Mouse (Mus musculus) midbrain, embryonic 10.5 days (tissue): ENCODE data around the gene Bid. TPM values are rescaled to one million over a fixed set of nuclear protein-coding genes. Genes with fewer than 3 reads are reported as not detected.

Experiments used
- DNase-seq: peaks from one replicate; pipeline ENCODE4 v3.0.0-alpha.2; 2017; ENCODE audit warnings: low spot score
- H3K27ac ChIP-seq: fragments of 300-500 bp; sonication (generic); replicated peaks from 2 replicates; pipeline ENCODE4 v1.5.1; 2016; ENCODE audit warnings: mild to moderate bottlenecking
- H3K27me3 ChIP-seq: fragments of 300-500 bp; sonication (generic); 2 replicates; pipeline ENCODE4 v1.6.1; 2016; ENCODE audit warnings: low read depth, mild to moderate bottlenecking; ENCODE audit not compliant: poor library complexity, severe bottlenecking
- H3K36me3 ChIP-seq: fragments of 300-500 bp; sonication (generic); 2 replicates; pipeline ENCODE4 v1.6.1; 2016; ENCODE audit warnings: mild to moderate bottlenecking, moderate library complexity
- H3K4me1 ChIP-seq: fragments of 300-500 bp; sonication (generic); 2 replicates; pipeline ENCODE4 v1.6.1; 2016
- H3K4me3 ChIP-seq: fragments of 300-500 bp; sonication (generic); 2 replicates; pipeline ENCODE4 v1.5.1; 2016; ENCODE audit warnings: mild to moderate bottlenecking, moderate library complexity
- H3K9me3 ChIP-seq: fragments of 300-500 bp; sonication (generic); replicated peaks from 2 replicates; pipeline ENCODE4 v1.6.1; 2016; ENCODE audit warnings: mild to moderate bottlenecking
- WGBS: fragments of 180-500 bp; shearing (Covaris S2); methylation state at CpG from one replicate; pipeline ENCODE4 v1.1.7; 2016; 5-methylcytosine and 5-hydroxymethylcytosine counted together
- polyA plus RNA-seq: library from polyadenylated mRNA; unstranded; fragments of >200 nt; fragmentation: Nextera tagmentation; extraction: Ambion mirVana; gene quantifications from 2 replicates; pipeline ENCODE4 v1.2.1, GENCODE M21; 2016

The Bid gene
- polyA plus RNA-seq, 1 experiment from 2014 or later = 16.6 TPM

DNA sequence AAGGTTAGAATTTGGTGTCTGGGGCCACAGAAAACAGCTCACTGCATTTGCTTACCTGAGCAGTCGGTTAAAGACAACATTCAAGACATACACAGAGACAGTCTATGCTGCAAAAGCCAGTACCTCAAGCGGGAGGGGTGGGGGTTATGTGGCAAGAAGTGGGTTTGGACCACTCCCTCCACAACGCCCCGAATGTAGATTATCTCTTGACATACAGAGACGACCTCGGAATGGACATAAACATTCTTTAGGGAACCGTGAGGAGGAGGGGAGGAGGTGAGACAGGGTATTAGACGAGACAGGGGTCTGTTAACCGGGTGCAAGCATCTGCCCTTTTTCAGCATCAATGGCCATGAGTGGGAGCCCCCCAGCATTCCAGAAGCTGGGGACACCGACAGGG, 26.9 kb upstream of the Bid start:
- Histone ChIP-seq H3K36me3 (peaks cover 6% of the 10 kb centered on the region), H3K27ac (no peak overlapping the region), H3K4me1 (peaks cover under 1% of the 10 kb centered on the region; the same call in 1 of the 2 replicates), H3K9me3 (no peaks in the 10 kb centered on the region), H3K27me3 (no peaks in the 10 kb centered on the region), H3K4me3 (no peak overlapping the region)
- DNase-seq = no peak
- 85% methylated on average over 10 of the region's 10 CpGs for WGBS

DNA sequence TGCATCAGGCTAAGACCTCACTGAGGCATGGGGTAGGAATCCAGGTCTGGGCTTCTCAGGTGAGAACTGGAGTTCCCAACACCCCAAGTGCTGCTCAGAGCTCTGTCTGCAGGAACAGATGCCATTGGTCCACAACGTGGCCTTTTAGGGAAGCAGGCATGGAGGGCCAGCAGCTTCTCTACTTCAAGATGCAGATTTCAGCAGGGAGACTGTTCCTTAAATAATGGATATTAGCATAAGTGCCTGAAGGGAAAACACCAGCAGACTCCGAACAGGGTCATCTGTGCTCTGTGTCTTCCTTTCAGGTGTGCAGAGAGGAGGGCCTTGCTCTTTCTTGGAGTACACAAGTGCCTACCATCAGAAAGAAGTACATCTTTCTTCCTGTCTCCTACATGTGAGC, 26.4 kb upstream of the Bid start:
- Histone ChIP-seq H3K27me3 (no peaks in the 10 kb centered on the region), H3K9me3 (no peaks in the 10 kb centered on the region), H3K4me3 (no peak overlapping the region), H3K36me3 (peaks cover 5% of the 10 kb centered on the region), H3K27ac (no peak overlapping the region), H3K4me1 (peaks cover 5% of the 10 kb centered on the region)
- WGBS = 69% methylated on average over 2 of the region's 2 CpGs
- no peak for DNase-seq

DNA sequence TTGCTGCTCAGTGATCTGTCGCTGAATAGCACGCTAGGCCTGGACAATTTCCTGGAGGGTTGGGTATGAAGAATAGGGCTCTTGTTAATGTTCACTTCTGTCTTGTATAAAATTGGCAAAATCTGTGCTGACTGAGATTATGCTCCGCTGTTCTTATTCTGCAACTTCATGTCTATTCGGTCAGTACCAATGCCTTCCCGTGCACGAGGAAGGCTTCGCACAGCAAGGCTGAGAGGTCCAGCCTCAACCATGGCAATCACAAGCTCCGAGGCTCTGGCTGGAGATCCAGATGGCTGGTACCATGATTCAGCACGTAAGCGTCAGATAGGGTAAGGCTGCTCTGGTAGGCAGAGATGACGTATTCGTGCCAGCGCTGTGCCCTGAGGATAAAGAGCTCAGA, 24.9 kb upstream of the Bid start:
- Histone ChIP-seq H3K27me3 (no peaks in the 10 kb centered on the region), H3K4me1 (peaks cover 9% of the 10 kb centered on the region), H3K9me3 (no peaks in the 10 kb centered on the region), H3K36me3 (no peaks in the 10 kb centered on the region; the same call in 1 of the 2 replicates), H3K27ac (no peak overlapping the region), H3K4me3 (no peak overlapping the region)
- no peak for DNase-seq
- 95% methylated on average over 13 of the region's 13 CpGs for WGBS

DNA sequence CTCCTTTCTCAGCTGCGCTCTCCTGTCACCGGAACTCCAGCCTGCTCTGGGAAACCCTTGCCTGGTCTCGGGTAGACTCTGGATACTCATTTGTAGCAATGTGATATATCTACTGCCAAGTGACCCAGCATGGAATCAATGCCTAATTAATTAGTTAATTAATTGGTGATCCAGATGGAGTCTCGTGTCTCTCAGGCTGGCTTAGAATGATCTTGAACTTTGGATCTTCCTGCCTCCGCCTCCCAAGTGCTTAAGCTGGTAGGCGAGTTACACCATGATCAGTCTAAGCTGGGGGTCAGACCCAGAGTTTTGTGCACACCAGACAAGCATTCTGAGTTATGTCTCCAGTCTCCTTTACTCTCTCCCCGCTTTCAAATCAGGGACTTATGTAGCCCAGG, 24.4 kb upstream of the Bid start:
- Histone ChIP-seq H3K4me3 (no peak overlapping the region), H3K4me1 (peaks cover 9% of the 10 kb centered on the region), H3K36me3 (no peaks in the 10 kb centered on the region; the same call in 1 of the 2 replicates), H3K27me3 (no peaks in the 10 kb centered on the region), H3K27ac (no peak overlapping the region), H3K9me3 (no peaks in the 10 kb centered on the region)
- no peak for DNase-seq
- 88% methylated on average over 7 of the region's 7 CpGs for WGBS

DNA sequence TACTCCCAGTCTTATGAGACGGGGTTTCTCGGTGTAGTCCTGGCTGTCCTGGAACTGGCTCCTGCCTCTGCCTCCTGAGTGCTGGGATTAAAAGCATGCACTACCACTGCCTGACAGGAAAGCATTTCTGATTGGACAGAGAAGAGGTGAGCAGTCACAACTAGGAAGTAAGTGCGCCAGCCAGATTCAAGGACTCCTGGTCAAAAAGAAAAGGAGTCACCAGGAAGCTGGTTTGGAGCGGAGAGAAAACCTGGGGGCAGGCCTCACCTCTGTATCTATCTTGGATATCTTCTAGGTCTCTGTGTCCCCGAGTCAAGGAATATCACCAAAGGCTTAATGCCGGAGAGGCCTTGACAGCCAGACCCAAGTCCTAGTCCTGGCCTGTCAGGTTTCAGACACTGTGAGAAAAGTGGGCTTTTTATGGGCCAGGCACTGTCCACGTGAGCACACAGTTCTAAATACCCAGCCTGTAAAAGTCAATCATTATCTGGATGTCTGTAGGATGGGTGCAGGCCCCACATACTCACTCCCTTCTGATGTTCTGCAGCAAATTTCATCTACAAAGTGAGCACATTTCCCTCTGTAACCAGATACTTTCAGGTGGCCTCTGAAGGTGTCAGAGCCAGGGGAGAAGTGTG, 23.9 kb upstream of the Bid start:
- WGBS = 91% methylated on average over 7 of the region's 7 CpGs
- no peaks in the 10 kb centered on the region for H3K9me3 ChIP-seq
- peaks cover 9% of the 10 kb centered on the region for H3K4me1 ChIP-seq
- no peak overlapping the region for H3K4me3 ChIP-seq
- DNase-seq = no peak
- H3K27me3 ChIP-seq = no peaks in the 10 kb centered on the region
- no peak overlapping the region for H3K27ac ChIP-seq
- no peaks in the 10 kb centered on the region; the same call in 1 of the 2 replicates for H3K36me3 ChIP-seq

DNA sequence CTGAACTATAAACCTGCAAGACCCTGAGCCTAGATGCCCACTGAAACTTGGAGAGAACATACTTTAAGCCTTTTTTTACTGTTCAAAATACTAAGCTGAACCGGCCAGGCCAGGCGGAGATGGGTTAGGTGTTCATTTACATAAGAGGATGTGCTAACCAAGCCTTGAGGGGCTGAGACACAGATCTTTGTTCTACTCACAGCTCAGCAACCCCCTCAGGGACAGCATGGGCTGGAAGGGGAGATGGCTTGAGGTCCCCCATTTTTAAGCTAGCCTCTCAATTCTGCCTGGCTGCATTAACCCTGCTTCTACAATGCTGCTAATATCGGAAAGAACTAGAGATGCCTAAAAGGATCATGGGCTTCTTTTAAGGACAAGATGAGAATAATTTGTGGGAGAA, 23.1 kb upstream of the Bid start:
- no peak overlapping the region for H3K4me3 ChIP-seq
- no peak overlapping the region for H3K27ac ChIP-seq
- peaks cover 2% of the 10 kb centered on the region; the same call in 1 of the 2 replicates for H3K36me3 ChIP-seq
- H3K4me1 ChIP-seq = peaks cover 9% of the 10 kb centered on the region
- H3K9me3 ChIP-seq = no peaks in the 10 kb centered on the region
- 80% methylated on average over 3 of the region's 3 CpGs for WGBS
- H3K27me3 ChIP-seq = no peaks in the 10 kb centered on the region
- no peak for DNase-seq

DNA sequence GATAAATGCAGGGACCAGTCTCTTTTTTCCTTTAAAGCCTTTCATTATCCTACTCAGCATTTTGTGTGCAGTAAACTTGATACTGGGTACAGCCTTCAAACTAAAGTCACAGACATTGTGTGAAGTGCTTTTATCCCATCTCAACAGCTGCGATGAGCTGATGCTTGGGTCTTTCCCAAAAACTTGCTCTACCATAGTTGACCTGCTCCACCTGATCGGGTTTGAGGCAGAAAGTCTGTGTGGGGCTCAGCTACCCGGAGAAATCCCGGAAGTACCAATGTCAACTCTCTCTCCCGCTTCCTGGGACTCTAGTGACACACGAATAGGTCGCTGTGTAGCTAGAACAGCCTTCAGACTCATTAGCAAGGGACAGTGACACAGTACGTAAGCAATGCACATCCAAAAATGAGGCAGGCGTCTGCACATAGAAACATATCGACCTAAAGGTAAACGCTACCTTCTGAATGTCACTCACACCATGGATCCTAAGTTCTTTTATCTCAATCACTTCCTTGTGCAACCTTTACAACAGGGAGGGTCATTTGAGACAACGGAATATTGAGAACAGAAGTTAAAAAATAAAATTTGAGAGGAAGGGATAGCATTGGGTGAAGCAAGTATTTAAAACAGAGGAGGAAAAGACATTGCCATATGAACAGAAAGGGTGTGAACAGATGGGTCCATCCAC, 22.3 kb upstream of the Bid start:
- Histone ChIP-seq H3K4me3 (no peak overlapping the region), H3K4me1 (peaks cover 9% of the 10 kb centered on the region), H3K36me3 (peaks cover 10% of the 10 kb centered on the region), H3K27ac (no peak overlapping the region), H3K27me3 (no peaks in the 10 kb centered on the region), H3K9me3 (no peaks in the 10 kb centered on the region)
- WGBS = 94% methylated on average over 12 of the region's 12 CpGs
- DNase-seq = no peak

DNA sequence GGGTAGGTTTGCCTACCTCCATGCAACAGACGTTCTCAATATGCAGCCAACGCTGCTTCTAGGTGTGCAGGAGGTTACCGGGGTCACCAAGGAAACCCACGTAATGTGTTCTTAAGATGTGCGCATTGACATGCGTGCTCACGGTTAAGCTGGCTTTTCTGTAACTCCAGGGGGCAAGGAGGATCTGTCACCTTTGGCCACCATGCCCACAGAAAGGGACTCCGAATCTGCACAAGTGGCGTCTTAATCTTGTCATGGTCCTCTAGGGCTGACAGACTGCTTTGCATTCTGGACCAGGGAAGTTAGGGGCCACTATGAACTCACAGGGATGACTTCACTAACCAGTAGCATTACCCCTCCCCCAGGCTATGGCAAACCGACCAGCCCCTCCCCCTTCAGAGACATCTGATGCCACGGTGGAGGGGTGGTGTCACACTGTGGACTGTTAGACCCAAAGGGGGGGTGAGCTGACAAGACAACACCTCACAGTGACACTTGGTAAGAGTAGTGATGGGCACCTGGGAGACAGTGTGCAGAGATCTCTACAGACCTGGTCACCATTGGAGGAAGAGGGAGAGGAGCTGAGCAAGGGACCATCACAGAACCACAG, 21.5 kb upstream of the Bid start:
- Histone ChIP-seq H3K36me3 (peaks cover 14% of the 10 kb centered on the region), H3K27me3 (no peaks in the 10 kb centered on the region), H3K9me3 (no peaks in the 10 kb centered on the region), H3K27ac (no peak overlapping the region), H3K4me3 (no peak overlapping the region), H3K4me1 (peaks cover 9% of the 10 kb centered on the region)
- DNase-seq = no peak
- WGBS = 77% methylated on average over 11 of the region's 11 CpGs

DNA sequence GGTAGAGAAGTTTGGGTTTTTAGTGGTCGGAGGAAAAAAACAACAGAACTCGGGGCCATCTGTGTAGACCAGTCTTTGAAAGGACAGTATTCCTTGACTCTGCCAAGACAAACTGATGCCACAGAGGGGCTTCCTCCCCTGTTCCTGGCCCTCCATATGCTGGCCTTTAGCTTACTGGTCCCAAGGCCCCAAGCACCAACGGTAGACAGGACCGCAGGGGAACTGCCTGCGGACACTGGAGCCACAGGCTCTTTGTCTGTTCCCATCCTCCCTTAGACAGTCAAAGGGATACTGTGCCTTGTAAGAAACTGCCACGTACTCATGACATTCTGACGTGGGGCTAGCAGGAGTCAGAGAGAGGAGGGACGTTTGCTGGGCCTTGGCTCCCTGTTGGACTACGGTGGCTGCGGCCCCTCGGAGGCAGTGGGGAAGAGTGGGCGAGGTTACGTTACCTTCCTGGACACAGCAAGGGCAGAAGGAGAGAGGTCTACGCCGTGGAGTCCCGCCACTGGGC, 20.5 kb upstream of the Bid start:
- H3K4me1 ChIP-seq = peaks cover 9% of the 10 kb centered on the region
- no peak for DNase-seq
- H3K27ac ChIP-seq = no peak overlapping the region
- peaks cover 23% of the 10 kb centered on the region for H3K36me3 ChIP-seq
- no peaks in the 10 kb centered on the region for H3K9me3 ChIP-seq
- no peak overlapping the region for H3K4me3 ChIP-seq
- WGBS = 86% methylated on average over 16 of the region's 16 CpGs
- H3K27me3 ChIP-seq = no peaks in the 10 kb centered on the region

DNA sequence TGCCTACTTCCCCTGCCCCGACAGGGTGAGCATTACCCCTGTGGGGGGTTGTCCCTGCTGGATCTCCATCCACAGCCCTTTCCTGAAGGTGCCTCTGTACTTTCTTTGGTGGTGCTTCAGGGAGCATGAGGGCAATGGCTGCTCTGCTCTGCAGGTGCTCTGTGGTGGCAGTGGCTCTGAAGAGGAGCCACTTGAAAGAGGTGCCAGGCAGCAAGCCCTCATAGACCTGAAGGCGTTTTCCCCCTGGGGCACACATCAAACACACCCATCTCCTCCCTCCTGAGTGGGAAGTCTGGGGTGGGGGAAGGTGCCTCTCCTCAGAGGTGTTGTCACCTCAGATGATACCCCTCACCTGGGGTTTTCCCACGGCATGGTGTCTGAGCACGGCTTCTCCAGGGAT, 17.5 kb upstream of the Bid start:
- WGBS = 86% methylated on average over 4 of the region's 4 CpGs
- peaks cover 28% of the 10 kb centered on the region for H3K36me3 ChIP-seq
- H3K27me3 ChIP-seq = no peaks in the 10 kb centered on the region
- peaks cover 9% of the 10 kb centered on the region for H3K4me1 ChIP-seq
- H3K4me3 ChIP-seq = no peak overlapping the region
- DNase-seq = no peak
- no peaks in the 10 kb centered on the region for H3K9me3 ChIP-seq
- no peak overlapping the region for H3K27ac ChIP-seq

DNA sequence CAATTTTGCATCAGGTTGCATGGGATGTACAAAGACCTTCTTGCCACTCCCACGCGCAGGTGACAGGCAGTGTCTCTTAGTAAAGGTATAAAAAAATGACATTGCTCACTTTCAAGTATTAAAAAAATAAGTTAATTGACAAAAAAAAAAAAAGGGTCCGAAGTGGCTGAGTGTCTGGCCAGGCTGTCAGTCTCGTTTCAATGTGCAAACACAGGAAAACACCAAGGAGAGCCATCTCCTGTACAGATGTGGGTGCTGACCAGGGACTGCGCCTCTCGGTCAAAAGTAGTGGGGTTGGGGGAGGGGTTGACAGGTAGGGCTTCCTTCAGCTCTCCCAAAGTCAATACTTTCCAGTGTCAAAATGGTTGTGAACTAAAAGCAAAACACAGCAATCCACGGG, 17.0 kb upstream of the Bid start:
- Histone ChIP-seq H3K4me1 (peaks cover 9% of the 10 kb centered on the region), H3K9me3 (no peaks in the 10 kb centered on the region), H3K27ac (no peak overlapping the region), H3K4me3 (no peak overlapping the region), H3K36me3 (peaks cover 28% of the 10 kb centered on the region), H3K27me3 (no peaks in the 10 kb centered on the region)
- no peak for DNase-seq
- 85% methylated on average over 7 of the region's 7 CpGs for WGBS

DNA sequence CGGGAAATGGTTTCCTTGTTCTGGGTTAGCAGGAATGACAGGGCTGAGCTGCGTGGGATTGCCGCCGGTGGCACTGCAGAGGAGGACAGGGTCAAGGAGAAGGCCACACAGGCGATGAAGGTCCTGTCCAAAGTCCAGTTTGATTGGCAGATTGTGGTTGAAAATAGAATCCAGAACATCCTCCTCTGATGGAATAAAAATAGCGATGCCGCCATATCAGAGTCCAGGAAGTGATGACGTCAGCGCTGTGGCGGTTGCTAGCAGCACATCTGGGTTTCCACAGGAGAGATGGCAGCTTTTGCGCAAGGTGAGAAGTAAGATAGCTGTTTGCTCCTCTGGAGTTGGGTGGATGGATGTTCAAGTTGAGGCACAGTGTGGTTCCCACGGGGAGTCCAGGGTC, 15.9 kb upstream of the Bid start:
- peaks cover 28% of the 10 kb centered on the region for H3K36me3 ChIP-seq
- H3K27me3 ChIP-seq = no peaks in the 10 kb centered on the region
- no peaks in the 10 kb centered on the region for H3K4me1 ChIP-seq
- H3K27ac ChIP-seq = no peak overlapping the region
- DNase-seq = no peak
- H3K4me3 ChIP-seq = no peak overlapping the region
- WGBS = 93% methylated on average over 12 of the region's 12 CpGs
- no peaks in the 10 kb centered on the region for H3K9me3 ChIP-seq
